Mouse (Mus musculus): ENCODE measurements at regions not wholly inside any gene's neighbourhood (a gene's known extent, or its start where the extent isn't known, plus 50 kb on each side); places are given as distances from the start of the nearest gene placed in this dataset.

DNA sequence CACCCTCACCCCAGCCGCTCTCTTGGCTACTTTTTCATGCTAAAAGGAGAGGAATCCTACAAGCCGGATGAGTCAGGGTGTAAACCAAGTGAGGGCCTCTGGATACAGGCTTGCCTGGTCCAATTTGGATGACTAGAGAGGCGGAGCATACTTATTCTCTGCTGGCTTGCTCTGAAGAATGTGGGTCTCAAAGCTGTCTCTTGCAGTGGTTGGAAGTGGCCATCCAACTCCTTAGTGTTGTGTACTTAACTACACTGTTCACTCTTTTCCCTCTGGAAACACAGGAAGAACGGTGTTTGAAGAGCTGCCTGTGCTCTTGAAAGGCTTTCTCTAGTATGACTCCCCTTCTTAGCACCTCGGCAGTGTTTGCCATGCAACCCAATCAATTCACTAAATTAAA lies 208.7 kb upstream of the Jade1 start:
- Histone ChIP-seq H3K27me3 (ENCODE audit: insufficient read depth, low read length) (no peaks in the 10 kb centered on the region), H3K27ac (ENCODE audit: low read depth, low read length) (no peak overlapping the region), H3K4me2 (ENCODE audit: low read depth, low read length, poor library complexity, severe bottlenecking) (no peak overlapping the region), H3K9me3 (ENCODE audit: low read length) (no peaks in the 10 kb centered on the region), H3K36me3 (ENCODE audit: insufficient read depth, low read length) (no peaks in the 10 kb centered on the region), H3K9ac (replicated peaks; ENCODE audit: low read length, poor library complexity, severe bottlenecking) (no peak overlapping the region), H3K4me3 (ENCODE audit: low read depth, low read length) (no peak overlapping the region), H3K4me1 (ENCODE audit: insufficient read depth, low read length) (no peaks in the 10 kb centered on the region)
- ATAC-seq (ENCODE audit: low FRiP score) (no peak), DNase-seq (ENCODE audit: low spot score) (no peak)
- no peak for TF ChIP-seq CTCF (IDR thresholded peaks at IDR 0.05)
- WGBS: 65% methylated on average over 5 of the region's 5 CpGs

DNA sequence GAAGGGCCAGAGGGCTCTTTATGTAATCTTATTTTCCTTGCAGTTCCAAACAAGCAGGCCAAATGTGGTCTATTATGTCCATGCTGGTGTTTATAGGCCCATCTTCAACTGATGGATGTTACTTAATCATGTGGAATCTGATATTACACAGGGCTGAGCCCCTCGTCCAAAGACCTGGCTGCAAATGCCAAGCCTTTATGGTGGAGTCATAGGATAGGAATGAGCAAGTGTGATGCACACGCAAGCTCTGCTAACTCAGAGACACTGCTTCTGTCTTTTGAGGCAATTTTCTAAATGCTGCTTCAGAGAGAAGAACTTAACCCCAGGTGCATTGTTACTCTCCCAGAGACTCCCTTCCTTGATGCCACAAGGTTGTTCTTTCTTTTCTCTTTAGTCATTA lies 212.1 kb upstream of the Jade1 start:
- Histone ChIP-seq H3K27me3 (ENCODE audit: insufficient read depth, low read length) (no peaks in the 10 kb centered on the region), H3K4me3 (ENCODE audit: low read depth, low read length) (no peak overlapping the region), H3K36me3 (ENCODE audit: insufficient read depth, low read length) (no peaks in the 10 kb centered on the region), H3K9me3 (ENCODE audit: low read length) (no peaks in the 10 kb centered on the region), H3K27ac (ENCODE audit: low read depth, low read length) (no peak overlapping the region), H3K4me1 (ENCODE audit: insufficient read depth, low read length) (no peaks in the 10 kb centered on the region), H3K9ac (replicated peaks; ENCODE audit: low read length, poor library complexity, severe bottlenecking) (no peak overlapping the region), H3K4me2 (ENCODE audit: low read depth, low read length, poor library complexity, severe bottlenecking) (no peak overlapping the region)
- WGBS: 86% methylated on average over 2 of the region's 2 CpGs
- ATAC-seq (ENCODE audit: low FRiP score) (no peak), DNase-seq (ENCODE audit: low spot score) (no peak)
- TF ChIP-seq CTCF (IDR thresholded peaks at IDR 0.05): no peak

DNA sequence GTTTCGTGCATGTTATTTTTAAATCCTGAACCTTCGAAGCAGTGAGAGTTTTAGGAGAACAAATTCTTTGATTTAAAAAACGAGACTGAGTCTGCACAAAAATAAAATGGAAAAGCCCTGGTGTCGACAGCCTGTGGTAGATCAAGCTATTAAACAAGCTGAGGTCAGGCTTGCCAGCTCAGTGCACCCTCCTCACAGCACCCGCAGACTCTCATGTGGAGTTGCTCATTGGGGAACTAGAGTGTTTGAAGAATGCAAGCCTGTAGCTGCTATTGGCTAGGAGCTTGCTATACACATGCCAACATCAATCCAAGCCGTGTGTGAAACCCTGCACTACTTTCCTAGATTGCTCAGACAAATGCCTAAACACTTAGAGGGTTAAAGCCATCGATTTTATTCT lies 223.1 kb upstream of the Jade1 start:
- H3K9me3 ChIP-seq (ENCODE audit: low read length): no peaks in the 10 kb centered on the region
- no peak; the same call in 1 of the 2 replicates for ATAC-seq (ENCODE audit: low FRiP score)
- no peak overlapping the region for H3K4me3 ChIP-seq (ENCODE audit: low read depth, low read length)
- no peaks in the 10 kb centered on the region for H3K4me1 ChIP-seq (ENCODE audit: insufficient read depth, low read length)
- H3K36me3 ChIP-seq (ENCODE audit: insufficient read depth, low read length): no peaks in the 10 kb centered on the region
- no peaks in the 10 kb centered on the region for H3K27me3 ChIP-seq (ENCODE audit: insufficient read depth, low read length)
- TF ChIP-seq CTCF (IDR thresholded peaks at IDR 0.05): no peak
- DNase-seq (ENCODE audit: low spot score): no peak
- H3K9ac ChIP-seq (replicated peaks; ENCODE audit: low read length, poor library complexity, severe bottlenecking): no peak overlapping the region
- WGBS: 38% methylated on average over 7 of the region's 7 CpGs
- H3K4me2 ChIP-seq (ENCODE audit: low read depth, low read length, poor library complexity, severe bottlenecking): no peak overlapping the region
- no peak overlapping the region for H3K27ac ChIP-seq (ENCODE audit: low read depth, low read length)

DNA sequence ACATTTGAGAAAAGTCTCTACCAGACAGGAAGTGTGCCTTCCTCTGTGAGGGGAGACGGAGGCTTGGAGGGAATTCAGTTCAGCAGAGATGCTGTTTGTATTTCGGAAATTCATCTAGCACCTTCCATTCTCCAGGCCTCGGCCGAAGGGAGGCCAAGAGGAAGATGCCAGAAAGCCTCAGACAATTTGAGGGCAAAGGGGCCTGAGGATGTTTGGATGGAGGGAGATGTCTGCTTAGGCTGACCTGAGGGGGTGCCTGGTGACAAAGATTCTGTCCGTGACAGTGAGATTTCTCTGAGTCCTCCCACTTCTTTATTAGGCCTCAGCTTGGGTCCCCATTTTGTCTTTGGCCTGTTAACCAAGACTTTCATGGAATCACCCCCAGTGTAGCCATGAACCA lies 225.2 kb upstream of the Jade1 start:
- no peak for TF ChIP-seq CTCF (IDR thresholded peaks at IDR 0.05)
- Histone ChIP-seq H3K9me3 (ENCODE audit: low read length) (no peaks in the 10 kb centered on the region), H3K9ac (replicated peaks; ENCODE audit: low read length, poor library complexity, severe bottlenecking) (no peak overlapping the region), H3K27me3 (ENCODE audit: insufficient read depth, low read length) (no peaks in the 10 kb centered on the region), H3K4me3 (ENCODE audit: low read depth, low read length) (no peak overlapping the region), H3K27ac (ENCODE audit: low read depth, low read length) (no peak overlapping the region), H3K4me1 (ENCODE audit: insufficient read depth, low read length) (no peaks in the 10 kb centered on the region), H3K36me3 (ENCODE audit: insufficient read depth, low read length) (no peaks in the 10 kb centered on the region), H3K4me2 (ENCODE audit: low read depth, low read length, poor library complexity, severe bottlenecking) (no peak overlapping the region)
- ATAC-seq (ENCODE audit: low FRiP score) (no peak), DNase-seq (ENCODE audit: low spot score) (no peak)
- WGBS: 96% methylated on average over 5 of the region's 5 CpGs

DNA sequence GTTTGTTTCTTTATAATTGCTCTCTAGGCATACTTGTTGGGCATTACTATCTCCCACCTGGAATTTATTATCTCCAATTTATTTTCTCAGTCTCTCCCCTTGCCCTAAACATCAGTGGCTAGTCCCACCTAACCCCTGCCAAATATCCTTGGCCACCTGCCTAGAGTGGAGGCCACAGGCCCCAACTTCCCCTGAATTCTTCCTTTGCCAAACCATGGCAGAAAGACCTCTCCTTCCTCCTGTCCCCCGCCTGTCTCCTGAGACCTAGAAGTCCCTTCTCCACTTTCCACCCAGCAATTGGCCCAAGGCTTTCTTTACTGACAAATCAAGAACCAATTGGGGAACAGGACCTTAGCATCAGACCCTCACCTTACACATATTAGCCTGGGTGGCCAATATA lies 226.7 kb upstream of the Jade1 start:
- no peak for ATAC-seq (ENCODE audit: low FRiP score)
- Histone ChIP-seq H3K27me3 (ENCODE audit: insufficient read depth, low read length) (no peaks in the 10 kb centered on the region), H3K4me1 (ENCODE audit: insufficient read depth, low read length) (no peaks in the 10 kb centered on the region), H3K36me3 (ENCODE audit: insufficient read depth, low read length) (no peaks in the 10 kb centered on the region), H3K9ac (replicated peaks; ENCODE audit: low read length, poor library complexity, severe bottlenecking) (no peak overlapping the region), H3K4me3 (ENCODE audit: low read depth, low read length) (no peak overlapping the region), H3K9me3 (ENCODE audit: low read length) (no peaks in the 10 kb centered on the region), H3K27ac (ENCODE audit: low read depth, low read length) (no peak overlapping the region), H3K4me2 (ENCODE audit: low read depth, low read length, poor library complexity, severe bottlenecking) (no peak overlapping the region)
- 100% methylated on average over 1 of the region's 1 CpGs for WGBS
- no peak for TF ChIP-seq CTCF (IDR thresholded peaks at IDR 0.05)
- no peak for DNase-seq (ENCODE audit: low spot score)

DNA sequence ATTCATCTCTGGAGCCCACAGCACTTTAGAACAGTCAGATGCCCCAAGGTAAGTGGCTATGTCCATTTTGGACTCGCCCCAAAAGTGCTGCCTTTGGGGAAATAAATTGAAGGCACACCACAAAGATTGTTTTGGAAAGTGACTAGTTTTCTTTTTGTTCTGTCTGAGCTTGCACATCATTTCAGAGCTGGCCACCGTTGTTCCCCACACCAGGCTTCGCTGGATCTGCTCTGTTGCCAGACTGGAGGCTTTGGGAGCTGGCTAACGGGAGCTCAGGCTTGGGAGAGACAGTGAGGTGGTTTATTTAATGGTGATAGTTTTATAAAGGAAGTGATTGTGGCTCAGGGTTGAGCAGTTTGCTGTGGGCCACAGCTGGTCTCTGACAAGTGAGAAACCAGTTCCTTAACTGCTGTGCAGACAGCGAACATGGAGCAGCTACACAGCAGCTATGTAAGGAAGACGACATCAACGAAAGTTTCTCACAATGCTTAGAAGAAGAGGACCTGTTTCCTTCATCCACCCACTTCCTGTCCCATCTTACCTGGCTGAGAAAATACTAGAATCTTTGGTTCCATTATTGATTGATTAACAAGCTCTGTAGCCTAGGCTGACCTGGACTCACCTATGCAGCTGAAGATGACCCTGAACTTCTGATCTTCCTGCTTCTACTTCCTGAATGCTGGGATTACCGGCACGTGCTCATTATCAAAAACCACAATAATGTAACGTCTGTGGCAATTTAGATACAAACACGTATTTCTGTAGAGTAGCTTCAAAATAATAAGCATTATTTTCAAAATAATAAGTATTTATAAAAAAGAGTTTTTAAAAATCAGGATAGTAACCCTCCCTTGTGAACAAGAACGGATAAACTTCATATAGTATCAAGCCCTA lies 229.1 kb upstream of the Jade1 start:
- Histone ChIP-seq H3K27me3 (ENCODE audit: insufficient read depth, low read length) (no peaks in the 10 kb centered on the region), H3K36me3 (ENCODE audit: insufficient read depth, low read length) (no peaks in the 10 kb centered on the region), H3K4me3 (ENCODE audit: low read depth, low read length) (no peak overlapping the region), H3K27ac (ENCODE audit: low read depth, low read length) (no peak overlapping the region), H3K4me2 (ENCODE audit: low read depth, low read length, poor library complexity, severe bottlenecking) (no peak overlapping the region), H3K4me1 (ENCODE audit: insufficient read depth, low read length) (no peaks in the 10 kb centered on the region), H3K9ac (replicated peaks; ENCODE audit: low read length, poor library complexity, severe bottlenecking) (no peak overlapping the region), H3K9me3 (ENCODE audit: low read length) (no peaks in the 10 kb centered on the region)
- DNase-seq (ENCODE audit: low spot score) (no peak), ATAC-seq (ENCODE audit: low FRiP score) (no peak)
- no peak for TF ChIP-seq CTCF (IDR thresholded peaks at IDR 0.05)
- 83% methylated on average over 12 of the region's 12 CpGs for WGBS
